Mouse (Mus musculus): ENCODE data around the gene Ifrd2. TPM values are rescaled to one million over a fixed set of nuclear protein-coding genes. Genes with fewer than 3 reads are reported as not detected.
A peak's percentile ranks its signal among the peaks of the same experiment; 100 is the strongest.

Ifrd2 gene
- total and polyA plus RNA-seq, 3 experiments: 76.0 to 183 (median 156) TPM

DNA sequence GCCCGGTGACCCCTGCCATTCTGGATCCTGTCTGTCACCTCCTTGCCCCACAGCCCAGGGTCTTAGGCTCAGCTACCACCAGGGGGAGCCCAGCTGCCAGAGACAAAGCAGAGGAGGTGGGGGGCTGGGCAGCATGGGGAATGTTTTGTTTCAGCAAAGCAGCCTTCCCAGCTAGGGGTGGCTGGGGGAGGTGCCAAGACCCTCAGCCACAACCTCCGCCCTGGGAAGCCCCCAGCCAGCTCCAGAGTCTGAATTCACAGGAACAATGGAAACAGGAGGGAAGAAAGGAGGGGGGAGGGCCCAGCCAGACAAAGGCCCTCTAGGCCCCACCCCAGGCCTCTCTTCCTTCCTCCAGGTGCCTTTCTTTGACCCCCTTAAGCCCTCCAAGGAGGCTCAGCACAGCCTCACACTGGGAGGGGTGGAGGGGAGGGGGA lies 39.4 kb downstream of the Ifrd2 start:
- peaks cover 86% of the 10 kb centered on the region for H3K4me1 ChIP-seq (ENCODE audit: insufficient read depth, low read depth, low read length)
- ATAC-seq (ENCODE audit: extremely low read depth, insufficient number of reproducible peaks, low FRiP score, poor library complexity, severe bottlenecking) (no peak), DNase-seq (ENCODE audit: low spot score) (peak; percentile 69)
- H3K9me3 ChIP-seq (replicated peaks): no peaks in the 10 kb centered on the region
- peaks cover 99% of the 10 kb centered on the region for H3K36me3 ChIP-seq (replicated peaks)
- peak overlapping the region; percentile 13; the same call in 1 of the 2 replicates for H3K4me3 ChIP-seq (ENCODE audit: low read depth, low read length)
- peak; percentile 69 for TF ChIP-seq CTCF (IDR thresholded peaks at IDR 0.05; ENCODE audit: low read depth, low read length)
- no peak for TF ChIP-seq POLR2AphosphoS5 (IDR thresholded peaks at IDR 0.05; ENCODE audit: insufficient replicate concordance, low read depth, low read length)
- H3K27me3 ChIP-seq (ENCODE audit: insufficient read depth, low read length): no peaks in the 10 kb centered on the region

DNA sequence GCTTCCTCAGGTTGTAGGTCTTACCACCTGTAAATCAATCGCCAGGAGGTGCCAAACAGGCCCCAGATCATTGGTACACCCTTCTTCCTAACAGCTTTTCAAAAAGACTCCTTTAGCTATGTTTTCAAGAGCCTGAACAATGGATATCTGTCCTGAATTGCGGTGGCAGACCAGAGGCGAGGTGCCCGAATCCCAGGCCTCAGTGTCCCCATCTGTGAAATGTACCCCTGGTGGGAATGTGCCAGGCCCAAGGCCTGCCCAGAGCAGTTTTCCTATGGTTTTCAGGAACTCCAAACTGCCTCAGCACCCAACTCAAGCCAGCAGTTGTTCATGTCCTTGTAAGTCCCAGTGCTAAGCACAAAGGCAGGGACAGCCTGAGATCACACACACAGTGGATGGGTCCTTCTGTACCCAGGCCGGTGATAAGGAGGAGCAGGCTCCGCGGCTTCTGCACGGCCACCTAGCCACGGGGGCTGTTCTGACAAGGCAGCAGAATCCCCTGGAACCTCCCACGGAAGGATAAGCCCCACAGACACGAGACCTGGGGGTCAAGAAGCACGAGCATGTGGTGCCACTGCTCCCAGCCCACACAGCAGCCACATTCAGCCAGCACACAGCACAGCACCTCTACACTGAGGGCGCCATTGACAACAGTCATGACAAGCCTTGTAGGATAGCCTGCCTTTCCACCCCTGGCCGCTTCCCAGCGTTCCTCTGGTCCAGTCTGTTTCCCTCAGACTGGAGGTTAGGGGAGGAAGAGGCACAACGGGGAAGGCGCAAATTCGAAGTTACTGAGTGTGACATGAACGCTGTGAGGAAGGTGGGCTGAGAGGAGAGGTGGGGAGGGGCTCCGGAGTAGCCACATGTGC lies 40.2 kb downstream of the Ifrd2 start:
- peaks cover 100% of the 10 kb centered on the region for H3K36me3 ChIP-seq (replicated peaks)
- no peaks in the 10 kb centered on the region for H3K27me3 ChIP-seq (ENCODE audit: insufficient read depth, low read length)
- H3K4me1 ChIP-seq (ENCODE audit: insufficient read depth, low read depth, low read length): peaks cover 93% of the 10 kb centered on the region
- no peak for DNase-seq (ENCODE audit: low spot score)
- ATAC-seq (ENCODE audit: extremely low read depth, insufficient number of reproducible peaks, low FRiP score, poor library complexity, severe bottlenecking): no peak
- TF ChIP-seq GATA1 (IDR thresholded peaks at IDR 0.05; ENCODE audit: borderline replicate concordance, low read length) (no peak), TAL1 (conservative IDR thresholded peaks at IDR 0.05; ENCODE audit: low read depth, low read length) (no peak), POLR2AphosphoS5 (IDR thresholded peaks at IDR 0.05; ENCODE audit: insufficient replicate concordance, low read depth, low read length) (no peak), GATA2 (IDR thresholded peaks at IDR 0.05; ENCODE audit: borderline replicate concordance, low read depth, low read length) (no peak), CTCF (IDR thresholded peaks at IDR 0.05; ENCODE audit: low read depth, low read length) (no peak)
- H3K9me3 ChIP-seq (replicated peaks): no peaks in the 10 kb centered on the region
- peak overlapping the region; percentile 7; the same call in 1 of the 2 replicates for H3K4me3 ChIP-seq (ENCODE audit: low read depth, low read length)

DNA sequence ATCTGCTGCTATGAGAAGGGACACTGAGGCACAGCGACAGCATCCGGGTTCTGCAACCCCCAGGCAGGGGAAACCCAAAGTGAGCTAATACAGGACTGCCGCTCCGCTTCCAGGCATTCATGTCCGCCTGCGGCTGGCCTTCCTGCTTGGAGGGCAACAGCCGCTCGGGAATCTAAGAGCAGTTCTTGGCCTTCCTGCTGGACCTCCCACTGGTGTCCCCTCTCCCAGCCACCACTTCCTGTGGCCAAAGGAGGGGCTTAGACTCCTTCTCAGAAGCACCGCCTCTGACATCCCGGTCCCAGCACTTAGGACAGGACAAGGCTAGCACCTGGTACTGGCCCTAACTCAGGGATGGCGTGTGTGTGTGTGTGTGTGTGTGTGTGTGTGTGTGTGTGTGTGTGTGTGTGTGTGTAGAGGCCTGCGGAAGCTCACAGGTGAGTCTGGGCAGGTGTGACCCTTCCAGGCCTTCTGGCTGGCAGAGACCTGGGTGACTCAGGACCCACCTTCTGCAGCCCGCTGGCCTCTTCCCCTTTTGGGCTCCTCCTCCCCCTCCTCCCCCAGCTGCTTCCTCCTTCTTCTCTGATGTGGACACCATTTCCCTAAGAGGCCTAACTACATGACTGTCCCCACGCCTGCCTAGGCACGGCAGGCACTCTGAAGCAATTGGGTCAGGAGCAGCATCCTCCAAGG lies 41.4 kb downstream of the Ifrd2 start:
- ATAC-seq (ENCODE audit: extremely low read depth, insufficient number of reproducible peaks, low FRiP score, poor library complexity, severe bottlenecking): peak; percentile 31; the same call in 1 of the 2 replicates
- Histone ChIP-seq H3K27me3 (ENCODE audit: insufficient read depth, low read length) (no peaks in the 10 kb centered on the region), H3K36me3 (replicated peaks) (peaks cover 95% of the 10 kb centered on the region), H3K4me3 (ENCODE audit: low read depth, low read length) (peak overlapping the region; percentile 67), H3K4me1 (ENCODE audit: insufficient read depth, low read depth, low read length) (peaks cover 97% of the 10 kb centered on the region), H3K9me3 (replicated peaks) (no peaks in the 10 kb centered on the region)
- TF ChIP-seq TAL1 (conservative IDR thresholded peaks at IDR 0.05; ENCODE audit: low read depth, low read length): no peak
- no peak for TF ChIP-seq CTCF (IDR thresholded peaks at IDR 0.05; ENCODE audit: low read depth, low read length)
- no peak for TF ChIP-seq POLR2AphosphoS5 (IDR thresholded peaks at IDR 0.05; ENCODE audit: insufficient replicate concordance, low read depth, low read length)
- TF ChIP-seq GATA1 (IDR thresholded peaks at IDR 0.05; ENCODE audit: borderline replicate concordance, low read length): no peak
- no peak for TF ChIP-seq GATA2 (IDR thresholded peaks at IDR 0.05; ENCODE audit: borderline replicate concordance, low read depth, low read length)
- peak; percentile 81 for DNase-seq (ENCODE audit: low spot score)

DNA sequence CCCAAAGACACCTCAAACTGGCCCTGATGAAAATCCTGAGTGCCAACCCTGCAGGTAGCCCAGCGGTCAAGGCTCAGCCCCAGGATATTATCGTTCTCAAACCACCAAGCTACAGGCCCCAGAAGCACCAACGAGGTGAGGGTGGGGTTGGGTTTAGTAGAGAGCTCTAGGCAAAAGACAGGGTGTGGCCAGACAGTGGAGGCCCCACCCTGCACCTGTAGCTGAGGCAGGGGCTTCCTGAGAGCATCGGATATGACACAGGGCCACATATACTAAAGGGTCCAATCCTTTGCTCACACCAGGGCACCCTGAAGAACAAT lies 41.9 kb downstream of the Ifrd2 start:
- peaks cover 97% of the 10 kb centered on the region for H3K4me1 ChIP-seq (ENCODE audit: insufficient read depth, low read depth, low read length)
- TF ChIP-seq GATA1 (IDR thresholded peaks at IDR 0.05; ENCODE audit: borderline replicate concordance, low read length) (no peak), GATA2 (IDR thresholded peaks at IDR 0.05; ENCODE audit: borderline replicate concordance, low read depth, low read length) (no peak), TAL1 (conservative IDR thresholded peaks at IDR 0.05; ENCODE audit: low read depth, low read length) (no peak), POLR2AphosphoS5 (IDR thresholded peaks at IDR 0.05; ENCODE audit: insufficient replicate concordance, low read depth, low read length) (no peak), CTCF (IDR thresholded peaks at IDR 0.05; ENCODE audit: low read depth, low read length) (no peak)
- H3K4me3 ChIP-seq (ENCODE audit: low read depth, low read length): peak overlapping the region; percentile 67

DNA sequence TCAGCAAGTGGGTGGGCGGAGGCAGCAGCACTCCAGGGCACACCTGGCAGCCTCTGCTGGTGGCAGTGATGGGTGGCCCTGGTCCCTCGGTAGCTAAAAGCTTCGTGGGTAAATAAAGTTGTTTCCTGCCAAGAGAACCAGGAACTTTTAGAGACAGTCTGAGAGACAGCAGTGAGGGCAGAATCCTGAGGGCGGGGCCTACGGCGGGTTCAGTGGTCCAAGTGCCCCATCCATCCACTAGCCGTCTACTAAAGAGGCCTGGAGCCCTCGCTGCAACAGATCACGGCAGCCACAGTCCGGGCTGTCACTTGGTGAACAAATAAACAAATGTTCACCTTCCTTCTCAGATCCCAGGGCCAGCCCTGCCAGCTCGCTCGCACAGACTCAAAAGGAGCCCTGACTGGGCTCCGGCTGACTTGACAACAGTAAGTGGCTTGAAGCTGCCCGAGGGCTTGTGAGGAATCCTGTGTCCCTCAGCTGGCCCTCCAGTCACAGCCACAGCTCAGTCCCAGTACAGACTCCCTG lies 42.5 kb downstream of the Ifrd2 start:
- ATAC-seq (ENCODE audit: extremely low read depth, insufficient number of reproducible peaks, low FRiP score, poor library complexity, severe bottlenecking) (no peak), DNase-seq (ENCODE audit: low spot score) (no peak)
- TF ChIP-seq GATA2 (IDR thresholded peaks at IDR 0.05; ENCODE audit: borderline replicate concordance, low read depth, low read length) (no peak), POLR2AphosphoS5 (IDR thresholded peaks at IDR 0.05; ENCODE audit: insufficient replicate concordance, low read depth, low read length) (no peak), CTCF (IDR thresholded peaks at IDR 0.05; ENCODE audit: low read depth, low read length) (no peak), GATA1 (IDR thresholded peaks at IDR 0.05; ENCODE audit: borderline replicate concordance, low read length) (no peak), TAL1 (conservative IDR thresholded peaks at IDR 0.05; ENCODE audit: low read depth, low read length) (no peak)
- Histone ChIP-seq H3K4me3 (ENCODE audit: low read depth, low read length) (peak overlapping the region; percentile 67), H3K27me3 (ENCODE audit: insufficient read depth, low read length) (no peaks in the 10 kb centered on the region), H3K4me1 (ENCODE audit: insufficient read depth, low read depth, low read length) (peaks cover 93% of the 10 kb centered on the region), H3K36me3 (replicated peaks) (peaks cover 84% of the 10 kb centered on the region), H3K9me3 (replicated peaks) (no peaks in the 10 kb centered on the region)

More for the DNA sequence above, 41.9 kb downstream of the Ifrd2 start:
- Histone ChIP-seq H3K9me3 (replicated peaks) (no peaks in the 10 kb centered on the region), H3K36me3 (replicated peaks) (peaks cover 90% of the 10 kb centered on the region), H3K27me3 (ENCODE audit: insufficient read depth, low read length) (no peaks in the 10 kb centered on the region)
- DNase-seq (ENCODE audit: low spot score) (no peak), ATAC-seq (ENCODE audit: extremely low read depth, insufficient number of reproducible peaks, low FRiP score, poor library complexity, severe bottlenecking) (no peak)

DNA sequence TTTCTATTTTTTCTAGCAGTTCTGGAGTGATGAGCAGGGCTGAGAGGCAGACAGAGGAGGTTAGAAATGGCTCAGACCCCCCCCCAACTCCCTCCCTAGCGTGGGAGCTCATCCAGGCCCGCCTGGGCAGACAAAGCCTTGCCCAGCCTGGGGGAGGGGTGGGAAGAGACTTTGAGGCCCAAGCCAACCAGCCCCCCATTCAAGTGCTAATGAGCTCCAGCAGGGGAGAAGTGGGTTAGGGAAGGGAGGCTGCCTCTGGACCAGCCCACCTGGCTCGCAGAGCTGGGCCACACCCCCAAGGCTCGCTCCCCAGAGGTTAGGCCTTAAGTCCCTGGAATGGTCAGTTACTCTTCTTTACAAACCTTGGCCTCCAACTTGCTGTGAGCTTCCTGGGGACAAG lies 43.1 kb downstream of the Ifrd2 start:
- Histone ChIP-seq H3K4me3 (ENCODE audit: low read depth, low read length) (peak overlapping the region; percentile 47; the same call in 1 of the 2 replicates), H3K4me1 (ENCODE audit: insufficient read depth, low read depth, low read length) (peaks cover 90% of the 10 kb centered on the region), H3K27me3 (ENCODE audit: insufficient read depth, low read length) (no peaks in the 10 kb centered on the region), H3K36me3 (replicated peaks) (peaks cover 78% of the 10 kb centered on the region), H3K9me3 (replicated peaks) (no peaks in the 10 kb centered on the region)
- no peak for ATAC-seq (ENCODE audit: extremely low read depth, insufficient number of reproducible peaks, low FRiP score, poor library complexity, severe bottlenecking)
- TF ChIP-seq GATA2 (IDR thresholded peaks at IDR 0.05; ENCODE audit: borderline replicate concordance, low read depth, low read length): no peak
- TF ChIP-seq TAL1 (conservative IDR thresholded peaks at IDR 0.05; ENCODE audit: low read depth, low read length): no peak
- no peak for TF ChIP-seq CTCF (IDR thresholded peaks at IDR 0.05; ENCODE audit: low read depth, low read length)
- no peak for TF ChIP-seq GATA1 (IDR thresholded peaks at IDR 0.05; ENCODE audit: borderline replicate concordance, low read length)
- TF ChIP-seq POLR2AphosphoS5 (IDR thresholded peaks at IDR 0.05; ENCODE audit: insufficient replicate concordance, low read depth, low read length): no peak
- no peak for DNase-seq (ENCODE audit: low spot score)

Data from G1E (cell line).